Comparison of ENCODE assay signal across 21 mouse cellular contexts in the genomic region with DNA sequence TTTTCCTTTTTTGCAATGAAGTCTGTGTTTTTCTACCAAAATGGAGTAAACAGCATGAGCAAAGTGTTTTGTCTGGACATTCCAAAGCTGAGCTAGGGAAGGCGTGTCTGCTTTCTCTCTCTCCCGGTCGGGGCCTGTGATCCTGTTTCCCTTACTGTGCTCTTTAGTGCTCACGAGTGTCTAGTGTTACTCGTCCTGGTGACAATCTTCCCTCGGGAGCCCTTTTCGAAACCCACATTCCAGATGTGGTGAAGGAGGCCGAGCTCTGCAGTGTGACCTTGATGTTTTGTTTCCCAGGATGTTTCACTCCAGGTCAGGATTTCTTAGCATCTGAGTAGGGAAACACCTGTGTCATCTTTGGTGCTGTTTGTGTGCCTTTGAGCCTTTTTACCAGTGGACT. TPM values are rescaled to one million over a fixed set of nuclear protein-coding genes. Genes with fewer than 3 reads are reported as not detected.
DNase-seq lines count a peak whose midpoint lies in the region; ATAC-seq and TF ChIP-seq lines count a peak whose summit lies in the region.
"Had no signal": no experiment of that assay in that cellular context is flagged by ENCODE, and none has a peak within 500 bp of the region (broad histone marks: within the 10 kb centered on the region; RNA-seq: fewer than 3 reads in every experiment).

No protein-coding gene starts in this region.

- no peak overlapping the region for H3K4me2 ChIP-seq in heart, embryonic 12.5 days
- no peak overlapping the region for H3K4me2 ChIP-seq in kidney, postnatal 0 days (ENCODE audit: low read length)
- H3K4me2 ChIP-seq: embryonic facial prominence, embryonic 13.5 days; limb, embryonic 13.5 days; liver, embryonic 15.5 days had no signal

- 0 out of 2 replicates have a peak, but pooled peaks cover 5% of the 10 kb centered on the region for H3K36me3 ChIP-seq in heart, embryonic 12.5 days
- H3K36me3 ChIP-seq in kidney, postnatal 0 days (ENCODE audit: insufficient read depth, low read length) = 0 out of 2 replicates have a peak, but pooled peaks cover 2% of the 10 kb centered on the region

- no peak overlapping the region; the same call in 1 of the 2 replicates for H3K27ac ChIP-seq in heart, embryonic 12.5 days (ENCODE audit: poor library complexity, severe bottlenecking)
- H3K27ac ChIP-seq in kidney, postnatal 0 days = no peak overlapping the region
- no peak overlapping the region for H3K27ac ChIP-seq in cerebellum, adult 2 months (ENCODE audit: insufficient read depth, low read length)
- H3K27ac ChIP-seq: embryonic facial prominence, embryonic 13.5 days; hindbrain, postnatal 0 days; limb, embryonic 13.5 days; liver, embryonic 15.5 days had no signal

- no peak overlapping the region for H3K4me3 ChIP-seq in heart, embryonic 12.5 days
- no peak overlapping the region for H3K4me3 ChIP-seq in kidney, postnatal 0 days (replicated peaks; ENCODE audit: low read depth, low read length)
- H3K4me3 ChIP-seq in cerebellum, adult 2 months (replicated peaks; ENCODE audit: insufficient read depth, low read depth, low read length) = no peak overlapping the region
- H3K4me3 ChIP-seq: embryonic facial prominence, embryonic 13.5 days; limb, embryonic 13.5 days; liver, embryonic 15.5 days; megakaryocyte, embryonic 14.5 days had no signal

- DNase-seq in heart, adult 11 months = peak; percentile 84
- DNase-seq in kidney, postnatal 0 days (ENCODE audit: low spot score) = peak; percentile 46
- no peak for DNase-seq in kidney, postnatal 10 days
- DNase-seq in embryo, embryonic 10.5 days (ENCODE audit: low spot score) = peak; percentile 12
- no peak for DNase-seq in cerebellum, adult 2 months
- no peak for DNase-seq in layer of hippocampus, adult 18-20 months (ENCODE audit: low spot score in 2 of 2)
- DNase-seq: adrenal gland, postnatal 10 days; cerebellum, adult 8-10 months; gastrocnemius, postnatal 25 days; heart, postnatal 14 days; kidney, adult 11 months; kidney, postnatal 36 days; lung, postnatal 14 days had no signal

- H3K9ac ChIP-seq in heart, embryonic 12.5 days = no peak overlapping the region
- no peak overlapping the region for H3K9ac ChIP-seq in kidney, postnatal 0 days (ENCODE audit: low read depth, low read length)
- H3K9ac ChIP-seq: embryonic facial prominence, embryonic 13.5 days; limb, embryonic 13.5 days; liver, embryonic 15.5 days had no signal

- H3K4me1 ChIP-seq in heart, embryonic 12.5 days (replicated peaks) = peaks cover 44% of the 10 kb centered on the region
- no peaks in the 10 kb centered on the region for H3K4me1 ChIP-seq in kidney, postnatal 0 days (replicated peaks; ENCODE audit: insufficient read depth, low read length)
- H3K4me1 ChIP-seq in cerebellum, adult 2 months (ENCODE audit: control insufficient read depth, insufficient read depth, low read length) = no peaks in the 10 kb centered on the region

- no peak for ATAC-seq in heart, embryonic 12.5 days (ENCODE audit: insufficient number of reproducible peaks, low FRiP score)
- ATAC-seq in kidney, postnatal 0 days (replicated peaks; ENCODE audit: low FRiP score, low read depth) = no peak
- ATAC-seq in CD4-positive, CD25-positive, alpha-beta regulatory T cell, adult 4 months = no peak
- ATAC-seq: hindbrain, postnatal 0 days; midbrain, embryonic 16.5 days had no signal

- H3K27me3 ChIP-seq in heart, embryonic 12.5 days (replicated peaks) = no peaks in the 10 kb centered on the region
- no peaks in the 10 kb centered on the region for H3K27me3 ChIP-seq in kidney, postnatal 0 days (ENCODE audit: insufficient read depth, low read length)
- H3K27me3 ChIP-seq in cerebellum, adult 2 months (ENCODE audit: control insufficient read depth, insufficient read depth, low read length) = no peaks in the 10 kb centered on the region
- H3K27me3 ChIP-seq: embryonic facial prominence, embryonic 13.5 days; limb, embryonic 13.5 days; liver, embryonic 15.5 days; megakaryocyte, embryonic 14.5 days had no signal

- TF ChIP-seq CTCF in kidney, postnatal 0 days (IDR thresholded peaks at IDR 0.05; ENCODE audit: low read depth) = no peak
- no peak for TF ChIP-seq CTCF in cerebellum, adult 2 months (IDR thresholded peaks at IDR 0.05; ENCODE audit: borderline replicate concordance, insufficient read depth, low read depth, low read length)

- TF ChIP-seq POLR2A in cerebellum, adult 2 months (IDR thresholded peaks at IDR 0.05; ENCODE audit: borderline replicate concordance, insufficient read depth, low read length) = no peak

- 34% methylated on average over 8 of the region's 8 CpGs for WGBS in heart, embryonic 12.5 days
- WGBS in kidney, postnatal 0 days = 30% methylated on average over 8 of the region's 8 CpGs
- 80% methylated on average over 8 of the region's 8 CpGs for WGBS in cerebellum, adult 2 months

- no peaks in the 10 kb centered on the region for H3K9me3 ChIP-seq in heart, embryonic 12.5 days (replicated peaks)
- no peaks in the 10 kb centered on the region for H3K9me3 ChIP-seq in kidney, postnatal 0 days (replicated peaks; ENCODE audit: low read length)
- H3K9me3 ChIP-seq: embryonic facial prominence, embryonic 13.5 days; limb, embryonic 13.5 days; liver, embryonic 15.5 days; megakaryocyte, embryonic 14.5 days had no signal

RNA-seq across cellular contexts. Expression of gene Clasp1, which starts 13.7 kb away (rescaled TPM):
- 115 and 127 TPM in 2 replicates for polyA plus RNA-seq in heart, embryonic 12.5 days (2016; fragmentation: Nextera tagmentation; extraction: Ambion mirVana)
- polyA plus RNA-seq in kidney, postnatal 0 days (2015; fragmentation: Nextera tagmentation; extraction: Ambion mirVana) = 15.7 and 16.5 TPM in 2 replicates
- polyA plus RNA-seq in CD4-positive, CD25-positive, alpha-beta regulatory T cell, adult 4 months (2017; shearing (Covaris generic)) = 10 to 100 TPM; 43.6 to 64.9 TPM
- 63.3 and 63.7 TPM in 2 replicates for polyA plus RNA-seq in cerebellum, adult 2 months (2012; rRNA removed)
- total RNA-seq in layer of hippocampus, adult 18-20 months (2021) = 10 to 100 TPM; 91.0 to 94.3 TPM

Comparison
In these comparisons a context has a peak if more than half of its experiments do, and no peak if none do; other contexts are left out.
1. DNase-seq: peak in heart, adult 11 months (single experiment), kidney, postnatal 0 days (single experiment) and embryo, embryonic 10.5 days (single experiment); none in kidney, postnatal 10 days (single experiment), cerebellum, adult 2 months (0 of 2) and layer of hippocampus, adult 18-20 months (0 of 2).